Mouse (Mus musculus) pancreas, adult 10 weeks (tissue): ENCODE results near the gene Olfr71. TPM values are rescaled to one million over a fixed set of nuclear protein-coding genes. Genes with fewer than 3 reads are reported as not detected.

Experiments
- polyA plus RNA-seq: library from polyadenylated mRNA; stranded (reverse); fragments of 350-450 nt; fragmentation: Illumina TruSeq; extraction: RNeasy Lipid Tissue Mini Kit (QIAGEN cat#74804); gene quantifications from one replicate; pipeline ENCODE4 v1.2.3, GENCODE M21; 2015; ENCODE audit warnings: low read depth, low replicate concordance; ENCODE audit not compliant: insufficient read depth

Olfr71 gene
- not detected for polyA plus RNA-seq

GRCm38 (mm10) chr4:43709869-43710268, at the start of gene Olfr71:
Gene Olfr71, minus strand, starts transcription at chr4:43710255.

GRCm38 (mm10) chr4:43729794-43730550, 19.9 kb upstream of the Olfr71 start, which contains the start of gene Spaar:
Gene Spaar, plus strand, starts transcription at chr4:43730034.

GRCm38 (mm10) chr4:43726995-43727394, 16.9 kb upstream of the Olfr71 start, which contains the start of gene Hrct1:
Gene Hrct1, plus strand, starts transcription at chr4:43727188.

GRCm38 (mm10) chr4:43700707-43701106, 9.3 kb downstream of the Olfr71 start, which contains the start of gene Olfr70:
Gene Olfr70, minus strand, starts transcription at chr4:43700807.

GRCm38 (mm10) chr4:43668782-43669427, 41.1 kb downstream of the Olfr71 start, which contains the start of the genes Tmem8b and Fam221b:
Gene Tmem8b, plus strand, starts transcription at chr4:43668971.
Gene Fam221b, minus strand, starts transcription at chr4:43669145.

GRCm38 (mm10) chr4:43656339-43657109, 53.5 kb downstream of the Olfr71 start, which contains the start of gene Hint2:
Gene Hint2, minus strand, starts transcription at chr4:43656466.

Other genes starting within 250 kb of the Olfr71 start
- gene Sit1, start 226.5 kb downstream of the Olfr71 start, polyA plus RNA-seq = not detected
- gene Ccdc107, start 217.4 kb downstream of the Olfr71 start, polyA plus RNA-seq = 28.5 TPM
- gene Arhgef39, start 210.6 kb downstream of the Olfr71 start, polyA plus RNA-seq = 3.8 TPM
- gene Car9, start 203.3 kb downstream of the Olfr71 start, polyA plus RNA-seq = not detected
- 37.2 TPM for gene Tpm2, start 186.5 kb downstream of the Olfr71 start, polyA plus RNA-seq
- gene Creb3, start 147.9 kb downstream of the Olfr71 start, polyA plus RNA-seq = 21.2 TPM
- 19.2 TPM for gene Tln1, start 147.6 kb downstream of the Olfr71 start, polyA plus RNA-seq
- 6.8 TPM for gene Rgp1, start 131.5 kb downstream of the Olfr71 start, polyA plus RNA-seq
- gene Gba2, start 131.4 kb downstream of the Olfr71 start, polyA plus RNA-seq = 4.6 TPM
- not detected for gene Msmp, start 125.8 kb downstream of the Olfr71 start, polyA plus RNA-seq
- 10.7 TPM for gene Npr2, start 78.3 kb downstream of the Olfr71 start, polyA plus RNA-seq
- gene Spag8, start 56.7 kb downstream of the Olfr71 start, polyA plus RNA-seq = 1.1 TPM
- 22.0 TPM for gene Hint2, start 53.8 kb downstream of the Olfr71 start, polyA plus RNA-seq
- 1.8 TPM for gene Tmem8b, start 41.3 kb downstream of the Olfr71 start, polyA plus RNA-seq
- 0.20 TPM for gene Fam221b, start 41.1 kb downstream of the Olfr71 start, polyA plus RNA-seq
- gene Olfr70, start 9.4 kb downstream of the Olfr71 start, polyA plus RNA-seq = not detected
- 3.5 TPM for gene Hrct1, start 16.9 kb upstream of the Olfr71 start, polyA plus RNA-seq
- gene Spaar, start 19.8 kb upstream of the Olfr71 start, polyA plus RNA-seq = 0.65 TPM
- gene Olfr159, start 60.8 kb upstream of the Olfr71 start, polyA plus RNA-seq = not detected
- gene Olfr156, start 113.6 kb upstream of the Olfr71 start, polyA plus RNA-seq = not detected
- not detected for gene Olfr157, start 129.9 kb upstream of the Olfr71 start, polyA plus RNA-seq
- gene Olfr155, start 141.3 kb upstream of the Olfr71 start, polyA plus RNA-seq = not detected
- 3.9 TPM for gene Reck, start 165.3 kb upstream of the Olfr71 start, polyA plus RNA-seq
- 4.0 TPM for gene Glipr2, start 247.1 kb upstream of the Olfr71 start, polyA plus RNA-seq